Mouse (Mus musculus) heart, embryonic 16.5 days (tissue): ENCODE measurements around the gene Nyap2. TPM values are rescaled to one million over a fixed set of nuclear protein-coding genes. Genes with fewer than 3 reads are reported as not detected.

Experiments used
- ATAC-seq: fragments of 200-750 bp; cut with Nextera tagmentation; replicated peaks from 2 replicates; pipeline ENCODE4 v1.8.0; 2017; ENCODE audit warnings: moderate number of reproducible peaks; ENCODE audit not compliant: insufficient read depth, low FRiP score; ENCODE audit errors: extremely low read depth
- H3K27ac ChIP-seq: fragments of 300-500 bp; sonication (generic); 2 replicates; pipeline ENCODE4 v1.5.1; 2014; ENCODE audit warnings: mild to moderate bottlenecking, low read length, control low read depth, moderate library complexity
- H3K27me3 ChIP-seq: fragments of 300-500 bp; sonication (generic); 2 replicates; pipeline ENCODE4 v1.6.1; 2014; ENCODE audit warnings: low read length, mixed read lengths; ENCODE audit not compliant: control insufficient read depth, insufficient read depth
- H3K36me3 ChIP-seq: fragments of 300-500 bp; sonication (generic); 2 replicates; pipeline ENCODE4 v1.6.1; 2014; ENCODE audit not compliant: control insufficient read depth, insufficient read depth
- H3K4me1 ChIP-seq: fragments of 300-500 bp; sonication (generic); 2 replicates; pipeline ENCODE4 v1.6.1; 2014; ENCODE audit warnings: low read length, mixed read lengths; ENCODE audit not compliant: control insufficient read depth, insufficient read depth
- H3K4me2 ChIP-seq: fragments of 300-500 bp; sonication (generic); 2 replicates; pipeline ENCODE4 v1.6.1; 2014; ENCODE audit warnings: low read depth, mild to moderate bottlenecking, control low read depth, low read length
- H3K4me3 ChIP-seq: fragments of 300-500 bp; sonication (generic); 2 replicates; pipeline ENCODE4 v1.5.1; 2014; ENCODE audit warnings: mild to moderate bottlenecking, control low read depth, low read length
- H3K9ac ChIP-seq: fragments of 300-500 bp; sonication (generic); 2 replicates; pipeline ENCODE4 v1.6.1; 2014; ENCODE audit warnings: low read length, control low read depth
- H3K9me3 ChIP-seq: fragments of 300-500 bp; sonication (generic); replicated peaks from 2 replicates; pipeline ENCODE4 v1.6.1; 2016; ENCODE audit warnings: low read length; ENCODE audit not compliant: control insufficient read depth
- whole genome bisulfite sequencing: fragments of 180-500 bp; shearing (Covaris S2); extraction: QIAGEN DNeasy Blood & Tissue Kit; methylation state at CpG from one replicate; pipeline ENCODE4 v1.1.7; 2014; 5-methylcytosine and 5-hydroxymethylcytosine counted together
- polyA plus RNA-seq: library from polyadenylated mRNA; unstranded; fragments of >200 nt; fragmentation: Nextera tagmentation; extraction: Ambion mirVana; gene quantifications from 2 replicates; pipeline ENCODE4 v1.2.1, GENCODE M21; 2015

The Nyap2 gene
- 0.03 and 0.04 TPM in 2 replicates for polyA plus RNA-seq

DNA sequence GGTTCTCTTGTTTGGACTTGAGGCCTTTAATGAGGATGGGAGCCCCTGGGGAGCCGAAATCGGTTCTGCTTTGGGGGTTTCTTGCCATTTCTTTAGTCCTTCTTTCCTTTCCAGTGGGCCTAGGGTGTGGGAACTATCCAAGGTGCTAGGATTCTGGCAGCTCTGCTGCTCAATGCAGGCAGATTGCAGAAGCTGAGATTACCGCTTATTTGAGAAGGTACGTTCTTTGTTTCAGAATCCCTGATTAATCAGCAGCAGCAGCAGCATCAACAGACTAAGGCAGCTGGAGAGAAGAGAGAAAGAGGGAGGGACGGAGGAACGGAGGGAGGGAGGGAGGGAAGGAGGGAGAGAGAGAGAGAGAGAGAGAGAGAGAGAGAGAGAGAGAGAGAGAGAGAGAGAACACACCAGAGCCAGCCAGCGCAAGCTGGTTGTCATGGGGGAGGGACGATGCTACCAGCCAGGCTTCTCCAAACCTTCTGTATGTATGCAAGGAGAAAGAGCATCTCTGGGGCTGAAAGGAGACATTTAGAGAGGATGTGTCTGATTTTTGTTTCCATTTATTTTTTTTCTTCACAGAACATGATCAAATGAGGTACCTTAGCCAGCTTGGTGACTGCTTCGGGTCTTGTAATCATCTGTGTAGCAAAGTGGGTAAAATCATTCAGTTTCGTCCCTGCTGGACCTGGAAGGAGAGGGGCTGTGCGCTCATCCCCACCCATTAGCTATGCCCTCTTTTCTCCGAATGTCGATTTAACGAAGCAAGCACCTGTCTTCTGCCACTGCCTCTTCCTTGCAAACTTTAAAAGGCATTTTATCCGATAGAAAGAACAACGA lies at the start of gene Nyap2:
Nyap2 (plus strand) TSS at position 120 of the 834 bp plus-strand sequence.
- H3K36me3 ChIP-seq = no peaks in the 10 kb centered on the region
- ATAC-seq = no peak
- no peaks in the 10 kb centered on the region for H3K27me3 ChIP-seq
- no peaks in the 10 kb centered on the region for H3K4me1 ChIP-seq
- no peak within 1 kb of the TSS for H3K4me3 ChIP-seq
- no peak within 1 kb of the TSS for H3K9ac ChIP-seq
- H3K9me3 ChIP-seq = no peaks in the 10 kb centered on the region
- H3K27ac ChIP-seq = no peak within 1 kb of the TSS
- H3K4me2 ChIP-seq = no peak within 1 kb of the TSS
- WGBS = 38% methylated on average over 16 of the region's 16 CpGs

DNA sequence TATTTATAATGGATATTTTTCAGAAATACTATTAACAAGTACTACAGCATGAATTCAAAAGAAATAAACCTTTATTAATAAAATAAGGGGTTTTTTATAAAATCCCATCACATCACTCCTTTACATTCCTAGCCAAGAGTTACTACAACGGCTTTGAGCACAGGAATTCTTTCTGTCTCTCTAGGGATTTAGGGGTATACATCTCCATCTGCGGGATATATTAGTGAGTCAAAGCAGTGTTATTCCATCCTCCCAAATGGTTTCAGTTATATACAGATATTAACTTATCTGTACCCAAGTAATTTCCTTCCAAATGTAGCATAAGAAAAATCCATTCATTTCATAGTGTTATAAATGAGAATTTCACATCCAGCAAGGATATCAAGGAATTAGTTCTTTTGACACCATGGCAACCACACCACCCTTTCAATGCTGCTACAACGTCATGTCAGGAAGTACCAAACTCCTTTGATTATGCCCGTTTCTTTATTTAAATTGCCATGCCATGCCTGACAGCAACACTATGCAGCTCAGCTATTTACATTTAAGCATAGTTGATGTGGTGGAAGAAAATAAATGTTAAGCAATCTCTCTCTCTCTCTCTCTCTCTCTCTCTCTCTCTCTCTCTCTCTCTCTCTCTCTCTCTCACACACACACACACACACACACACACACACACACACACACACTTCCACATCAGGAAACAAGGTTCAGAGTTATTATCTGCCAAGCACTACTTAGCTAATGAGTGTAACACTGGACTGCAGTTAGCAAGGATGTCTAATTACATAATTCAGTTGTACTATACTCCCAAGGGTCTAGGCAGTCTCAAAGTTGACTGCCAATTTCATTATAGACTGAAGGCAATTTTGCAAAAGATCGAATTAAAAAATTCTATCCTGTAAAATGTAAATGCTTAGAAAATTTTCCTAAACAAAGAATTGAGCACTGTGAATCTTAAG lies 33.6 kb upstream of the Nyap2 start:
- H3K9ac ChIP-seq = no peak overlapping the region
- H3K27me3 ChIP-seq = no peaks in the 10 kb centered on the region
- ATAC-seq = no peak
- no peak overlapping the region for H3K27ac ChIP-seq
- H3K36me3 ChIP-seq = no peaks in the 10 kb centered on the region
- no peaks in the 10 kb centered on the region for H3K9me3 ChIP-seq
- no peaks in the 10 kb centered on the region for H3K4me1 ChIP-seq
- H3K4me2 ChIP-seq = no peak overlapping the region
- no peak overlapping the region for H3K4me3 ChIP-seq
- 54% methylated on average over 5 of the region's 5 CpGs for WGBS

GRCm38 (mm10) chr1:81058340-81058739 lies 18.4 kb upstream of the Nyap2 start:
- WGBS = 73% methylated on average over 5 of the region's 5 CpGs
- H3K4me3 ChIP-seq = no peak overlapping the region

DNA sequence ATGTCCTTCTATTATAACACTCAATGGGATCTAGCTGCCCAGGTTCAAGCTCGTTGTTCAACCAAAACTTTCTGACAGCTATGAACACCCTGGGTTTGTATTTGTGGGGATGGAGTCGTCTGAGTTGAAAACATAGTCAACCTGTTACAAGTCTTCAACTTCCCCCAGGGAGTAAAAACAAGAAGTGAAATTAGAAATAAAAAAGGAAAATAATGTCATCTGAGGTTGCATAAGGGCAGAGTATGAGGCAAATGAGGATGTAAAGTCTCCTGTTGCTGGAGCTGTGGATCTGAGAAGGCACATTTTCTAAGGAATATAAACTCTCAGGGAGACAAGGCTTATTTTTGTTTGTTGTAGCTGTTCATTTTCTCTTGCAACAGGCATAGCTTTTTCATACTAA lies 17.9 kb upstream of the Nyap2 start:
- Histone ChIP-seq H3K4me1 (no peaks in the 10 kb centered on the region), H3K36me3 (no peaks in the 10 kb centered on the region), H3K9me3 (no peaks in the 10 kb centered on the region), H3K4me2 (no peak overlapping the region), H3K27me3 (no peaks in the 10 kb centered on the region), H3K9ac (no peak overlapping the region), H3K27ac (no peak overlapping the region), H3K4me3 (no peak overlapping the region)
- ATAC-seq = no peak
- 66% methylated on average over 2 of the region's 2 CpGs for WGBS

More at GRCm38 (mm10) chr1:81058340-81058739, 18.4 kb upstream of the Nyap2 start:
- no peaks in the 10 kb centered on the region for H3K36me3 ChIP-seq
- ATAC-seq = no peak
- no peak overlapping the region for H3K4me2 ChIP-seq
- no peaks in the 10 kb centered on the region for H3K27me3 ChIP-seq
- no peak overlapping the region for H3K9ac ChIP-seq
- no peaks in the 10 kb centered on the region for H3K9me3 ChIP-seq
- no peaks in the 10 kb centered on the region for H3K4me1 ChIP-seq
- H3K27ac ChIP-seq = no peak overlapping the region

- Histone ChIP-seq H3K4me2 (no peak overlapping the region), H3K36me3 (no peaks in the 10 kb centered on the region), H3K27me3 (no peaks in the 10 kb centered on the region), H3K9me3 (no peaks in the 10 kb centered on the region), H3K4me1 (no peaks in the 10 kb centered on the region), H3K27ac (no peak overlapping the region), H3K9ac (no peak overlapping the region), H3K4me3 (no peak overlapping the region)
- WGBS = 72% methylated on average over 2 of the region's 2 CpGs
- ATAC-seq = no peak
Observed at GRCm38 (mm10) chr1:81062811-81063210, 13.9 kb upstream of the Nyap2 start.

DNA sequence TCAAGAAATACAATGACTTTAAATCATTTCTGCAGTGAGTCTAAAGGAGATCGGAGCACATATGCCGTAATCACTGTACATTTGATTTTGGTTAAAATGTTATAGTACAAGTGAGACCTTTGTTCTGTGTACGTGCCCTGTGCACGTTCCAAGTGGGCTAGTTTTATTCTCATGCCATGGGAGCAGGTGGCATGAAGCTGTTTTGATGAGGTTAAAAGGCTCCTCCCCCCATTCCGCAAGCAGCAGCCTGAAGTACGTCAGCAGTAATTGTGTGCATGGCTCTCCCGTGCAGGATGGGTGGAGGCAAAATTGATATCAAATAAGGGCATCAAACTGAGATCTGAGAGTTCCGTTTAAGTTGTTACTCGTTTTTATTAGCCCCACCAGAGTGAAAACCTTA lies 491 bp upstream of the Nyap2 start:
- no peaks in the 10 kb centered on the region for H3K4me1 ChIP-seq
- 71% methylated on average over 9 of the region's 9 CpGs for WGBS
- no peaks in the 10 kb centered on the region for H3K9me3 ChIP-seq
- H3K4me2 ChIP-seq = no peak overlapping the region
- no peaks in the 10 kb centered on the region for H3K27me3 ChIP-seq
- ATAC-seq = no peak
- H3K36me3 ChIP-seq = no peaks in the 10 kb centered on the region
- no peak overlapping the region for H3K9ac ChIP-seq
- no peak overlapping the region for H3K27ac ChIP-seq
- H3K4me3 ChIP-seq = no peak overlapping the region

- H3K9ac ChIP-seq = no peak overlapping the region
- H3K36me3 ChIP-seq = no peaks in the 10 kb centered on the region
- H3K27me3 ChIP-seq = no peaks in the 10 kb centered on the region
- no peak overlapping the region for H3K4me3 ChIP-seq
- 73% methylated on average over 9 of the region's 9 CpGs for whole genome bisulfite sequencing
- H3K4me2 ChIP-seq = no peak overlapping the region
- ATAC-seq = no peak
- H3K27ac ChIP-seq = no peak overlapping the region
- H3K4me1 ChIP-seq = no peaks in the 10 kb centered on the region
- no peaks in the 10 kb centered on the region for H3K9me3 ChIP-seq
Observed at GRCm38 (mm10) chr1:81077665-81078314, 1.0 kb downstream of the Nyap2 start.

GRCm38 (mm10) chr1:81087485-81087884 lies 10.7 kb downstream of the Nyap2 start:
- no peaks in the 10 kb centered on the region for H3K27me3 ChIP-seq
- no peak overlapping the region for H3K9ac ChIP-seq
- no peaks in the 10 kb centered on the region for H3K4me1 ChIP-seq
- WGBS = 74% methylated on average over 5 of the region's 5 CpGs
- H3K4me3 ChIP-seq = no peak overlapping the region
- no peak for ATAC-seq
- no peaks in the 10 kb centered on the region for H3K36me3 ChIP-seq
- H3K27ac ChIP-seq = no peak overlapping the region
- no peak overlapping the region for H3K4me2 ChIP-seq
- no peaks in the 10 kb centered on the region for H3K9me3 ChIP-seq
